Mouse (Mus musculus): Measurements from ENCODE around the gene Ergic3.

The Ergic3 gene

DNA sequence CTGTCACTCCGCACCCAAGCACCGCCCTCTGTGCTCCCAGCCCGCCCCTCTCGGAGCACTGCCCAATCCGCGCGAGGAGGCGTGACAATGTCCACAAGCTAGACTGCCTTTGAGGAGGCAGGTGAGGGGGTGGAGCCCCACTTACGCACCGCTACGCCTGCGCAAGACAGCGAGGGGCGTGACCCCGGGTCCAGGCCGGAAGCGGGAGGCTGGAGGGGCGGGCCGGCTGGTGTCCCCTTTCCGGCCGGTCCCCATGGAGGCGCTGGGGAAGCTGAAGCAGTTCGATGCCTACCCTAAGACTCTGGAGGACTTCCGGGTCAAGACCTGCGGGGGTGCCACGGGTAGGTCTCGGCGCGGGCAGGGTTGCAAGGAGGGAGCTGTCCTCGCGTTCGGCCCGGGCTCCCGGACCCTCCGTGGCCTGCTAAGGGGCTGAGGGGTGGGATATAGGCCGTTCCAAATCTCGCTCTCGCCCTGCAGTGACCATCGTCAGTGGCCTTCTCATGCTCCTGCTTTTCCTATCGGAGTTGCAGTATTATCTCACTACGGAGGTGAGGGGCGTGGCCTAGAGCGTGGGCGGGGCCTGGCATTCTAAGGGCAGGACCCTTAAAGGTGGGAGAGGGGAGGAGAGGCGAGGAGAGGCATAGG is at the start of gene Ergic3, which contains the start of gene 6430550D23Rik:
Ergic3 (plus strand) TSS at position 158 of the 645 bp plus-strand sequence.
6430550D23Rik (minus strand) TSS at position 90 of the 645 bp plus-strand sequence.
- in situ Hi-C loops (cut with MboI, MseI) = loop anchor here (5.0 kb wide), 1 partner anchor 81 kb away; no protein-coding TSS in a partner anchor

DNA sequence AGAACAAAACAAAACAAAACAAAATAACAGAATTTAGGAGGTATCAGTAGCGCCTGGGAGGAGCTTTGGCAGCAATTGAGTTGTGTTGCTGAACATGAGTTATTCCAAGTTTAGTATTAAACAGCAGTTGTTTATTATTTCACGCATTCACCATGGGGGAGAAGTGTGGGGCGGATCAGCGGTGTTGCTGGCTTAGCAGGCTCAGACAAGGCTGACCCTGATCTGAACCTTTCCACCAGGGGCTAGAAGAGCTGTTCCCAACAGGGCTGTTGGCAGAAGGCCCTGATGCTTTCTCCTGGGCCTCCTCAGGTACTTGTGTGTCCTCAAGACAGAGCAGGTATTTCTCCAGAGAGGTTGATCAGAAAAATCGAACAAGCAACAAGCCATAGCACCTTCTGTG is 47.9 kb upstream of the Ergic3 start:
- in situ Hi-C loops (cut with MboI, MseI) = loop anchor here (10.0 kb wide), 1 partner anchor 175 kb away; no protein-coding TSS in a partner anchor

DNA sequence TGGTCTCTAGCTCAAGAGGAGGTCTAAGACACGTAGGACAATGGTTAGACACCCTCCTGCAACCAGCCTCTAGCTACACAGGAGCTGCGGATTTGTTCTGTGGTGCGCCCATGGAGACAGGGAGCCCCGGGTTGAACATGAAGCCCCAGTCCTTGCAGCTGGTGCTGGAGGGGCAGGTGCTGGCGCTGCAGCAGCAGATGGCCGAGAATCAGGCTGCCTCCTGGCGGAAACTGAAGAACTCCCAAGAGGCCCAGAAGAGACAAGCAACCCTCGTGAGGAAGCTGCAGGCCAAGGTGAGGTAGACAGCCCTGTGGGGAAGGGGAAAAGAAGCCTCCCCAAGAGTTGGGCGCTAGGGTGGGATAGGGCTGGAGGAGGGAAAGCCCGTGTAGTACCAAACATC is 46.0 kb upstream of the Ergic3 start:
- in situ Hi-C loops (cut with MboI, MseI) = loop anchor here (10.0 kb wide), 1 partner anchor 173 kb away; no protein-coding TSS in a partner anchor

DNA sequence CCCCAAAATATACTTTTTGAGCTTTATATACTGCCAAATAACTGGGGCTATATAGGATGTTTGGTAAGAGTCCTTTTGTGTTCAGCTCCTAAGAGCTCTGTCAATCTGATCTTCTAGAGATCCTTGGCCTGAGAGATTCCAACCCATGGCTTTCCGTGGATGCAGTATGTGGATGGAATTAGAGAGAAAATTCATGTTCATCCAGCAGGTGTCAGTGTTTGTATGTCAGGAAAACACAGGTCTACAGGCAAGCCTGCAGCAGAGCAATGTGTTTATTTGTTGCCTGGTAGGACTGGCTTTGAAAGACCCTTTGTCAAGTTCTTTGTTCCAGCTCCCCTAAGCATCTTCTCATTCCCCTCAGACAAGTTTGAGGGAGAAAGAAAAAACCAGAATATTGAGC is 44.9 kb upstream of the Ergic3 start:
- in situ Hi-C loops (cut with MboI, MseI) = loop anchor here (10.0 kb wide), 1 partner anchor 172 kb away; no protein-coding TSS in a partner anchor

DNA sequence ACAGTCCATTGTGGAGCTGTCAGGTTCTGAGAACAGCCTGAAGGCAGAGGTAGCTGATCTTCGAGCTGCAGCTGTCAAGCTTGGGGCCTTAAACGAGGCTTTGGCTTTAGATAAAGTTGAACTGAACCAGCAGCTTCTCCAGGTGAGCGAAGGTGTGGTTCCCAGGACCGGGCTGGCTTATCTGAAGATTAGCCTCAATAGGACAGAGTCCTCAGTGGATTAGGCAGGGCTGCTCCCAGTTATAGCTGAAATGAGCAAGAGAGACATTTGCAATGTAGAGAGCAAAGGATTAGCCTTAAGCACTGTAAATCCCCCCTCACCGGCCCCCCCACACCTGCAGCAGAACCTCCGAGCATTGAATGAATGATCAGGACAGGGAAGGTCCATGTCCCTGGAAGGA is 34.5 kb upstream of the Ergic3 start:
- in situ Hi-C loops (cut with MboI, MseI) = no loop called here

DNA sequence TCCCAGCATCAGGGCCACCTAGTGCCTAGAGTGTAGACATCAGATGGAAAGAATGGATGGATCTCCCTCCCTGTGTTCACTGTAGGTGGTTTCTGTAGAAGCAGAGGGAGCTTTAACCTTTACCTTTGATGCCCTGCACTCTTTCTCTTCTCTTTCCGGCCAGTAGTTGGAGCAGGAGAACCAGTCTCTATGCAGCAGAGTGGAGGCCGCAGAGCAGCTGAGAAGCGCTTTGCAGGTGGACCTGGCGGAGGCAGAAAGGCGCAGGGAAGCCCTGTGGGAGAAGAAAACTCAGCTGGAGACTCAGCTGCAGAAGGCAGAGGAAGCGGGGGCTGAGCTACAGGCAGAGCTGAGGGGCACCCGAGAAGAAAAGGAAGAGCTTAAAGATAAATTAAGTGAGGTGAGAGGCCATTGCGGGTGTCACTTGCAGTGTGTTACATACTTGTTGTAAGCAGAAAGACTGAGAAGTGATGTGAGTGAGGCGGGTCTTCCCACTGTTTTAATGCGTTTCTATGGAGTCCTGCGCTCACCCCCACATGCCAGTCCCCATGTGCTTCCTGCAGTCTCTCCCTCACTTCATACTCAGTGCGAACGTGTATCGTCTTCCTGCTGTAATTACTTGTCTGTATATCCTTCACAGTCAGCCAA is 33.6 kb upstream of the Ergic3 start:
- in situ Hi-C loops (cut with MboI, MseI) = no loop called here

DNA sequence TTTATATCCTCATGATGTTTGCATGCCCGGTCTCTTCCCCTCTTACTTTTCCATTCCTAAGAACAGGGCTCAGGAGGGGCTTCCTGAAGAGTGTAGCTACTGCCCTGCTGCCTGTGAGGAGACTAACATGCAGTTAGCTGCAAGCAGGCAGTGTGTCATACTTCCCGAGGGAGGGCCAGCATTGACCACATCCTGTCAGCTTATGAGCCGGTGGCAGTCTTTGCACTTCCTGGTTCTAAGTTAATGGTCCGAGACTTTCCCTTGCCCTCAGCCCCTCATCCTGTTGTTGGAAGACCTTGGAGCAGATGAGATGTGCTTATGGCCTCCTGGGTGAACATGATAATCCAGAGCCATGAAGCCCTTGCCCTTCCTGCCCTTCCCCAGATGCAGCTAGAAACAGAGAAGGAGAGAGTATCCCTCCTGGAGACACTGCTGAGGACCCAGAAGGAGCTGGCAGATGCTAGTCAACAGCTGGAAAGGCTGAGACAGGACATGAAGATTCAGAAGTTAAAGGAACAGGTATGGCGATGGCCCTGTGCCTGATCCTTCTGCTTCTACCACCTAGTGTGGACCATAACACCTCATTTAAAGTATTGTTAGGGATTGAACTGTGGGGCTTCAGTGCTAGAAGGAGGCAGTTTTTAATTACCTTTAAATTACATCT is 28.4 kb upstream of the Ergic3 start:
- in situ Hi-C loops (cut with MboI, MseI) = no loop called here

DNA sequence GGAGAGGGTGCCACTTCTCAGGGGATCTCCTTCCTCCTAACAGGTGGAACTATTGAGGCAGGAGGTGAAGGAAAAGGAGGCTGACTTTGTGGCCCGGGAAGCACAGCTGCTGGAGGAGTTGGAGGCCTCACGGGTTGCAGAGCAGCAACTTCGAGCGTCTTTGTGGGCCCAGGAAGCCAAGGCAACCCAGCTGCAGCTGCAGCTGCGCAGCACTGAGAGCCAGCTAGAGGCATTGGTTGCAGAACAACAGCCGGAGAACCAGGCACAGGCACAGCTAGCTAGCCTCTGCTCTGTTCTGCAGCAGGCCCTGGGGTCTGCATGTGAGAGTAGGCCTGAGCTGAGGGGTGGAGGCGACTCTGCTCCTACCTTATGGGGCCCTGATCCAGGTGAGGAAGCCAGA is 22.1 kb upstream of the Ergic3 start:
- in situ Hi-C loops (cut with MboI, MseI) = no loop called here

DNA sequence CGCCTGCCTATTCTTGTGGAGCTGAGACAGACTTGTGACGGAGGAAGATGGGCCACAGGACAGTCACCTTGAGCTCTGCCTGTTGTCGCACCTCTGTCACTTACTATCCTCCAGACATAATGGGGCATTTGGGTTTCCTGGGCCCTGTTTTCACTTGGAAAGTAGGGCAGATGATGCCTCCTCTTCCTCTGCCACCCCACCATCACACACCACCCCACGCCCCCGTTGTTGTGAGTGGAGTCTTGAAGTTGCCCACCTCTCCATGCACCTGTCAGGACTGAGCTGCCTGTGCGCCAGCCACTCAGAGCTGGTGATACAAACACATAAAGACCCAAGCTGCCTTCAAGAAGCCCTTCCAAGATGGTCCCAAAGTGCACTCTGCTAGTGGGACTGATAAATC is 20.7 kb upstream of the Ergic3 start:
- in situ Hi-C loops (cut with MboI, MseI) = no loop called here

DNA sequence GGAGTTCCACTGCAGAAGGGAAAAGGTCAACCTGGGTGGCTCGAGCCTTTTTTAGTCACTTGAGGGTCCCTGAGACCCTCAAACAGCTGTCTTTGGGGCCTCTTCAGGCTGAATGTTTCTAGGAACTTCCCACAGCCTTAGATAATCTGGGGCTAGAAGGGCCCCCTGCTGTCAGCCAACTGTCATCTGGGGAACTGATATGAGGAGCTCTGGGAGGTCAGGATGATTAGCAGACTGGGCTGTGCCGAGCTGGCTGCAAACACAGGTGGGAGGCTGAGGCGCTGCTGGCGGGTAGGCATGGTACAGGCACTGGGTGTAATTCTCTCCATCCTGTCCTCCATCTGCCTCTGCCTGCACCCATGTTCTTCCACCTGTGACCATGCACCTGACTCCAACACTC is 18.8 kb upstream of the Ergic3 start:
- in situ Hi-C loops (cut with MboI, MseI) = no loop called here

DNA sequence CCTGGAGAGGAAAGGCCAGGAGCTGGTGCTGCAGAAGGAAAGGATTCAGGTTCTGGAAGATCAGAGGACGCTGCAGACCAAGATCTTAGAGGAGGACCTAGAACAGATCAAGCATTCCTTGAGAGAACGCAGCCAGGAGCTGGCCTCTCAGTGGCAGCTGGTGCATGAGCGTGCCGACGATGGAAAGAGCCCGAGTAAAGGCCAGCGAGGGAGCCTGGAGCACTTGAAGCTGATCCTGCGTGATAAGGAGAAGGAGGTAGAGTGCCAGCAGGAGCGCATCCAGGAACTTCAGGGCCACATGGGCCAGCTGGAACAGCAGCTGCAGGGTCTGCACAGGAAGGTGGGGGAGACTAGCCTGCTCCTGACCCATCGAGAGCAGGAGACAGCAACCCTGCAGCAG is 16.7 kb upstream of the Ergic3 start:
- in situ Hi-C loops (cut with MboI, MseI) = no loop called here

DNA sequence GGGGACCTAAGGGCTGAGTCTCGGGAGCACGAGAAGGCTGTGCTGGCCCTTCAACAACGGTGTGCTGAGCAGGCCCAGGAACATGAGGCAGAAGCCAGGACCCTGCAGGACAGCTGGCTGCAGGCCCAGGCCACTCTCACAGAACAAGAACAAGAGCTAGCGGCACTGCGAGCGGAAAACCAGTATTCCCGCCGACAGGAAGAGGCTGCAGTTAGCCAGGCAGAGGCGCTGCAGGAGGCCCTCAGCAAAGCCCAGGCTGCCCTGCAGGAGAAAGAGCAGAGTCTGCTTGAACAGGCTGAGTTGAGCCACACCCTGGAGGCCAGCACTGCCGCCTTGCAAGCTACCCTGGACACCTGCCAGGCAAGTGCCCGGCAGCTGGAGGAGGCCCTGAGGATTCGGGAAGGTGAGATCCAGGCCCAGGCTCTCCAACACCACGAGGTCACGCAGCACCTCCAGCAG is 16.0 kb upstream of the Ergic3 start:
- in situ Hi-C loops (cut with MboI, MseI) = no loop called here

DNA sequence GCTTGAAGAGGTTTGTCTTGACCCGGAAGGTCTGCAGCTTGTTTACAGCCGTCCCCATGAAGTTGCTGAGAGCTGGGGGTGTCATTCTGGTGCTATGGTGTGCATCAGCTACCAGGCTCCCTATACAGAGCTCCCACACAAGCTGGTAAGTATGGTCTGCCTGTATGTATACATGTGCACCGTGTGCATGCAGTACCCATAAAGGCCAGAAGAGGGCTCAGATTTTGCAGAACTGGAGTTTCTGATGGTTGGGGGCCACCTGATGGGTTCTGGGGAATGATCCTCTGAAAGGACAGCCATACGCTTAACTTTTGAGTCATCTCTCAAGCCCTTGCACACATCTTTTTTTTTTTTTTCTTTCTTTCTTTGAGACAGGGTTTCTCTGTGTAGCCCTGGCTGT is 2.5 kb upstream of the Ergic3 start:
- in situ Hi-C loops (cut with MboI, MseI) = loop anchor here (5.0 kb wide), 1 partner anchor 78 kb away; no protein-coding TSS in a partner anchor

DNA sequence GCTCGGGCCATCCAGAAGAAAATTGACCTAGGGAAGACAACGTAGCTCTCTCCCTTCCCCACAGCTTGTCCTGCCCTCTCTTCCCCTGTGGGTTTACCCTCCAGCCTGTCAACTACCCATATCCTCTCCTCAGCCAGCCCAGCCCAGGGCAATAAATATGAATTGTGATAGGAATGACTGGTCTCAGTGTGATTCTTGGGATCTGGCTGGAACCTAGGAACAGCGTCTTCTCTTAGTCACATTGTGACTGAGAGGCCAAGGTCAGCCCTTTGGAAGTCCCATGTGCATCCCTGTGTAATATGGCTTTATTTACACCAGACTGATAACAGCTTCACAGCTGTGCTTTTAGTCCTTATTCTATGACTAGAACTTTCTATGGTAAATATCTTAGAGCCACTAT is 10.3 kb downstream of the Ergic3 start:
- in situ Hi-C loops (cut with MboI, MseI) = no loop called here

DNA sequence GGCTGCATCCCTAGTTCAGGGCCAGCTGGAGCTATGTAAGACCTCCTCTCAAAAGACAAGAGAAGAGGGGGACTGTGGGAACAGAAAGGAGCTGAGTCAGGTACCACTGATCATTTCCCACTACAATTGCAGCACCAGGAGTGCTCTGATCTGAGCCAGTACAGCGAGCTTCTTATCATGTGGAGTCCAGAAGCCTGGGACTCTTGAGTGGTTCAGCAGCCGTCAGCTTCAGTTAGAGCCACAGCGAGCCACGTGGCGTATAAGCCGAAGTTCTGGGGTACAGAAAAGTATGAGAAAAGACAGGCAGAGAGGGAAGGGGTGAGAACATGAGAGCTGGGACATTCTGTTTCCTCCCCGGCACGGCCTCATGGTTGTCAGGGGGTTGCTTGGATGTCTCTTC is 13.4 kb downstream of the Ergic3 start:
- in situ Hi-C loops (cut with MboI, MseI) = no loop called here

DNA sequence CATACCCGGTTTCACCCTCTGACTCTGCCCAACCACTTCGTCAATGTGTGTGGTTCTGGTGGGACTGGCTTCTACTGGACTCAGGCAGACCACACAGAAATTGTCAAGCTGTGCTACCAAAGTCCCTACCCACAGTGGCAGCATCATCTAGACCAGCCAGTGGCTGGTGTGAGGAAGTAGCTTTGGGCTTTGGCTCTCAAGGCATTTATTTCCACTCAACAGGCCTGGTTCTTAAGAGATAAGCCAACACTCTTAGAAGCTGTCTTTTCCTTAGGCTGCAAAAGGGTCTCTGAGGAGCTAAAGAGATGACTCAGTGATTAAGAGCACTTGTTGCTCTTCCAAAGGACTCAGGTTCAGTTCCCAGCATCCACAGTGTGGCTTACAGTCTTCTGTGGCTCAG is 13.9 kb downstream of the Ergic3 start:
- in situ Hi-C loops (cut with MboI, MseI) = no loop called here

DNA sequence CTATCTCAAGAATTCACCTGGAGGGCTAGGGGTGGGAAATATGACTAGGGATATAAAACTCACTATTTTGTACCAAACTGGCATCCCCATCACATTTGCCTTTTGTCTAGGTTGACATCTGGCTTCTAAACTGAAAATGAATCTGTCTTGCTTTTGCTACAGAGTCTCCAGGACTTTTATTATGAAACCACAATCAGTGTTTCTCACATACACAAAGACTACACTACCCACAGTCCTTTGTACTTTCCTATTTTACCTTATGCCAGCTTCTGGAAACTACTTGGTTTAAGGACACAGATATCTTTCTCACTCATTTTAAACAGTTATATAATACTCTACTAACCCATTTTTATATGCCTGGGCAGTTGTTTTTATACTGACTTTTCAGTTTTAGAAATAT is 17.6 kb downstream of the Ergic3 start:
- in situ Hi-C loops (cut with MboI, MseI) = no loop called here

DNA sequence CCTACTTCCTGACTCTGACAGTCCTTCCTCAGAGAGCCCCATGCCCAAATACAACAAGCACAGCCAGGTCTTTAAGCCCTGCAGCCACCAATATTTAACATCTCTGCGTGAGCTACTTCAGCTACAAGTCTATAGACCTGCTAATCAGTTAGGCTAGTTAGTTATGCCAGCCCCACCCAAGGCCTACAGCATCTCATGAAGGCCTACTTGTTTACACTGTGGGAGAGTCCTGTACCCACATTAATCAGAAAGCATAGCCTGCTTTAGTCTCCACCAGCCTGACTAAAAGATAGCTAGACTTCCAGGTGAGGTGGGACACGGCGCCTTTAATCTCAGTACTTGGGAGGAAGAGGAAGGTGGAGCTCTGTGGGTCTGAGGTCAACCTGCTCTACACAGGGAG is 31.5 kb downstream of the Ergic3 start:
- in situ Hi-C loops (cut with MboI, MseI) = no loop called here

DNA sequence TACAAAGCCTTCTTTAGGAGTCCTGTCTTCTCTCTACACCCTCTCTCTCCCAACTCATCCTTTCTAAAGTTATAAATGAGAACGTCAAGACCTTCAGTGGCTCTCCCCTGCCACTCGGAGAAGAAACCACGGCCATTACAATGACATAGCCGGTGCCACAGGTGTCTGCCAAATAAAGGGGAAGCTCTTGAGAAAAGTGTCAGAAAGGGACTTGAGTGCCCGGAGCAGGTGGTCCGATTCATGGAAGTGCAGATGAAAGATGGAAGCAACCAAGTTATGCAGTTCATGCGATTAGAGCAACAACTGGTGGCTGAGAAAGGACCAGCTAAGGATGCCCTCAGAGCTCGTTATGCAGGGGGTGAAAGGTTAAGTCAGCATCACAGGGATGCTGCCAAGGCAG is 35.1 kb downstream of the Ergic3 start:
- in situ Hi-C loops (cut with MboI, MseI) = no loop called here

DNA sequence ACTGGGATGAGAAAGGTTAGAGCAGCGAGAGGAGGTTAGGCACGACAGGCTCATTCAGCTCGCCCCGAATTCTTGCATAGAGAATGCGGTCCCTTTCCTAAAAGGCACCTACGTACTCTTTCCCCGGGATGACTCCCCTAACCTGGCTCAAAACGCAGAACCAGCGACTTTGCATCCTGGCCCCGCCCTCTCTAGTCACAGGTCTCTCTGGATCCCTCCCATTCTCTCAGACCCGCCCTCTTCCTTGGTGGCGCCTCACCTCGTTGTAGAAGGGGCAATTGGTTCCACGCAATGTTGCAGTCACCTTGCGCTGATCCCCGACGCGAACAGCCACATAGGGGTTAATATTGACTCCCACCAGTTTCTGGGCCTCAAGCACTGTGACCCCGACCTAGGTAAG is 40.1 kb downstream of the Ergic3 start:
- in situ Hi-C loops (cut with MboI, MseI) = no loop called here

DNA sequence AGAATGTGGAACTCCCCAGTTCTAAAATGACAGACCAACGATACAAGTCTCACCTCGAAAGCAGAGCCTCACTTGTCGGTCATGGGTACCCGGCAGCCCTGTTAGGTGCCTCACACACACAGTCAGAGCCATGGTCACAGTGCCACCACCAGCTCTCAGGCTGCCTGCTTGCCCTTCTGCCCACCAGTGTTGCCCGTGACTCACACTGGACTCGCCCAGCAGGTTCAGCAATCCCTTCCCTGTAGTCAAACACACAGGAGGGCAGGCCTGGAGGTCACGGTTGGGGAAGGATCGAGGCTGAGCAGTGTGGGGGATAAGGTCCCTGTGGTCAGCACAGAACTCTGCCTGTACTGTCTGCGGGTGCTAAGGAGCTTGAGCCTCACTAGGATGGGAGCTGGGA is 45.0 kb downstream of the Ergic3 start, which contains the start of gene Fer1l4:
Fer1l4 (minus strand) TSS at position 132 of the 400 bp plus-strand sequence.
- in situ Hi-C loops (cut with MboI, MseI) = no loop called here
